Comparison of ENCODE assay signal across 29 mouse cellular contexts in the genomic region with DNA sequence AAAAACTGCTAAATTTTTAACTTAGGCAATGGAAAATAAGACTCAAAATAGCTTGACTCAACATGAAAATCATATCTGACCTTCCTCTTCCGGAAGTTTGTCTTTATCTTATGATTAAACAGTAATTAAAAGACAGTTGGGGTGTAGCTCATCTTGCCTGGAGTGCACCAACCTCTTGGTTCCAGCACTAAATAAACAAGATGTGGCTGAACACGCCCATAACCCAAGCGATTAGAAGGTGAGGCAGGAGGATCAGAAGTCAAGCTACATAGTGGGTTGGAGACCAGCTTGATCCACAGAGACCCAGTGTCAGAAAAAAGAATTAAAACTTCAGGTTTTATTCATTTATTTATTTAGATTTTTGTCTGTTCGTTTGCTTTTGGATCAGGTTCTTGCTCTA. TPM values are rescaled to one million over a fixed set of nuclear protein-coding genes. Genes with fewer than 3 reads are reported as not detected.
A peak's percentile ranks its signal among the peaks of the same experiment; 100 is the strongest.
DNase-seq lines count a peak whose midpoint lies in the region; ATAC-seq and TF ChIP-seq lines count a peak whose summit lies in the region.
"Had no signal": no experiment of that assay in that cellular context is flagged by ENCODE, and none has a peak within 500 bp of the region (broad histone marks: within the 10 kb centered on the region; RNA-seq: fewer than 3 reads in every experiment).

No protein-coding gene starts in this region.

- H3K4me3 ChIP-seq in MEL (ENCODE audit: control insufficient read depth in 1 of 2, insufficient read depth in 1 of 2, low read depth in 2 of 2, low read length in 2 of 2) = peak overlapping the region in 1 of 2 experiments; percentile 24; a peak in 1 of 4 replicates
- no peak overlapping the region for H3K4me3 ChIP-seq in liver, embryonic 15.5 days (replicated peaks)
- H3K4me3 ChIP-seq in midbrain, embryonic 15.5 days = no peak overlapping the region
- H3K4me3 ChIP-seq: embryonic facial prominence, embryonic 15.5 days; forebrain, embryonic 10.5 days; heart, embryonic 15.5 days; hindbrain, embryonic 15.5 days; limb, embryonic 15.5 days; midbrain, embryonic 13.5 days; neural tube, embryonic 12.5 days had no signal

- no peak for TF ChIP-seq CTCF in MEL (IDR thresholded peaks at IDR 0.05 in 2 of 3, conservative IDR thresholded peaks at IDR 0.05 in 1 of 3; ENCODE audit: control insufficient read depth in 1 of 3, insufficient read depth in 1 of 3, low read depth in 2 of 3, low read length in 3 of 3, poor library complexity in 1 of 3, severe bottlenecking in 1 of 3)

- H3K4me2 ChIP-seq in liver, embryonic 15.5 days = no peak overlapping the region
- no peak overlapping the region for H3K4me2 ChIP-seq in midbrain, embryonic 15.5 days
- H3K4me2 ChIP-seq: embryonic facial prominence, embryonic 15.5 days; heart, embryonic 15.5 days; hindbrain, embryonic 15.5 days; limb, embryonic 15.5 days; midbrain, embryonic 13.5 days; neural tube, embryonic 12.5 days had no signal

- H3K79me2 ChIP-seq in MEL (ENCODE audit: control insufficient read depth, insufficient read depth, low read length, poor library complexity) = peaks cover 28% of the 10 kb centered on the region

- no peaks in the 10 kb centered on the region for H3K27me3 ChIP-seq in MEL (ENCODE audit: control insufficient read depth in 1 of 2, insufficient read depth in 2 of 2, low read length in 2 of 2)
- no peaks in the 10 kb centered on the region for H3K27me3 ChIP-seq in liver, embryonic 15.5 days
- no peaks in the 10 kb centered on the region for H3K27me3 ChIP-seq in splenic B cell, adult 2 months (ENCODE audit: control insufficient read depth, insufficient read depth, low read length, poor library complexity, severe bottlenecking)
- no peaks in the 10 kb centered on the region for H3K27me3 ChIP-seq in midbrain, embryonic 15.5 days (replicated peaks)
- H3K27me3 ChIP-seq: embryonic facial prominence, embryonic 15.5 days; heart, embryonic 15.5 days; hindbrain, embryonic 15.5 days; limb, embryonic 15.5 days; midbrain, embryonic 13.5 days; neural tube, embryonic 12.5 days had no signal

- TF ChIP-seq EP300 in MEL (IDR thresholded peaks at IDR 0.05; ENCODE audit: low read depth in 1 of 2, low read length in 2 of 2) = no peak

- 30% methylated on average over 4 of the region's 4 CpGs for WGBS in liver, embryonic 15.5 days (ENCODE audit: insufficient replicate concordance)
- 85% methylated on average over 4 of the region's 4 CpGs for WGBS in midbrain, embryonic 15.5 days

- intact Hi-C loops in gastrocnemius, postnatal 14 days (cut with DNase I; ENCODE audit: low total_unique reads) = no loop called here

- peak; percentile 84 for ATAC-seq in erythroid progenitor cell, adult 5-6 weeks (replicated peaks; ENCODE audit: low FRiP score, poor library complexity, severe bottlenecking)
- ATAC-seq in liver, embryonic 15.5 days (ENCODE audit: insufficient read depth) = peak; percentile 49; the same call in 1 of the 2 replicates
- ATAC-seq in midbrain, embryonic 15.5 days (replicated peaks) = no peak
- ATAC-seq: intestine, embryonic 16.5 days; midbrain, embryonic 13.5 days had no signal

- TF ChIP-seq RAD21 in MEL (IDR thresholded peaks at IDR 0.05; ENCODE audit: low read depth, low read length) = no peak

- H3K27ac ChIP-seq in MEL (ENCODE audit: control insufficient read depth, low read depth, low read length) = peak overlapping the region; percentile 98
- H3K27ac ChIP-seq in liver, embryonic 15.5 days (replicated peaks) = peak overlapping the region; percentile 38; the same call in 1 of the 2 replicates
- no peak overlapping the region for H3K27ac ChIP-seq in midbrain, embryonic 15.5 days
- H3K27ac ChIP-seq: embryonic facial prominence, embryonic 15.5 days; forebrain, embryonic 10.5 days; heart, embryonic 15.5 days; hindbrain, embryonic 15.5 days; limb, embryonic 15.5 days; midbrain, embryonic 13.5 days; neural tube, embryonic 12.5 days had no signal

- peak; percentile 93 for DNase-seq in MEL (ENCODE audit: low read depth, low spot score)
- peak; percentile 32 for DNase-seq in splenic B cell, adult 2 months (ENCODE audit: low read depth, low spot score)
- no peak for DNase-seq in gastrocnemius, postnatal 14 days
- no peak for DNase-seq in right cerebral cortex, postnatal 14 days
- DNase-seq: adrenal gland, postnatal 10 days; cerebellum, adult 18-20 months; heart, postnatal 4 days; kidney, adult 9 months; kidney, postnatal 14 days; left cerebral cortex, postnatal 4 days; lung, postnatal 10 days; thymus, adult 18-20 months; thymus, postnatal 4 days had no signal

- peak overlapping the region; percentile 66; the same call in 1 of the 2 replicates for H3K9ac ChIP-seq in MEL (ENCODE audit: control insufficient read depth, low read depth, low read length, poor library complexity, severe bottlenecking)
- H3K9ac ChIP-seq in liver, embryonic 15.5 days = no peak overlapping the region
- no peak overlapping the region for H3K9ac ChIP-seq in midbrain, embryonic 15.5 days
- H3K9ac ChIP-seq: embryonic facial prominence, embryonic 15.5 days; heart, embryonic 15.5 days; hindbrain, embryonic 15.5 days; limb, embryonic 15.5 days; midbrain, embryonic 13.5 days; neural tube, embryonic 12.5 days had no signal

- no peaks in the 10 kb centered on the region for H3K9me3 ChIP-seq in MEL (replicated peaks; ENCODE audit: insufficient read depth, low read length)
- H3K9me3 ChIP-seq in liver, embryonic 15.5 days (replicated peaks) = no peaks in the 10 kb centered on the region
- H3K9me3 ChIP-seq in midbrain, embryonic 15.5 days = no peaks in the 10 kb centered on the region
- H3K9me3 ChIP-seq: embryonic facial prominence, embryonic 15.5 days; forebrain, embryonic 10.5 days; heart, embryonic 15.5 days; hindbrain, embryonic 15.5 days; limb, embryonic 15.5 days; midbrain, embryonic 13.5 days; neural tube, embryonic 12.5 days had no signal

- peak in 1 of 2 experiments; percentile 65; a peak in 1 of 4 replicates for TF ChIP-seq POLR2A in MEL (IDR thresholded peaks at IDR 0.05; ENCODE audit: control insufficient read depth in 1 of 2, insufficient read depth in 1 of 2, low read depth in 1 of 2, low read length in 2 of 2, poor library complexity in 1 of 2)

- H3K36me3 ChIP-seq in MEL (ENCODE audit: control insufficient read depth in 1 of 2, insufficient read depth in 2 of 2, low read length in 2 of 2) = peaks cover 0 to 33% of the 10 kb centered on the region in 2 experiments; a peak in 3 of 4 replicates
- no peaks in the 10 kb centered on the region for H3K36me3 ChIP-seq in liver, embryonic 15.5 days (replicated peaks)
- no peaks in the 10 kb centered on the region for H3K36me3 ChIP-seq in splenic B cell, adult 2 months (ENCODE audit: control insufficient read depth, insufficient read depth, low read length, poor library complexity, severe bottlenecking)
- H3K36me3 ChIP-seq in midbrain, embryonic 15.5 days (replicated peaks) = no peaks in the 10 kb centered on the region
- H3K36me3 ChIP-seq: embryonic facial prominence, embryonic 15.5 days; forebrain, embryonic 10.5 days; heart, embryonic 15.5 days; hindbrain, embryonic 15.5 days; limb, embryonic 15.5 days; midbrain, embryonic 13.5 days; neural tube, embryonic 12.5 days had no signal

- H3K4me1 ChIP-seq in MEL (ENCODE audit: control insufficient read depth in 1 of 2, insufficient read depth in 2 of 2, low read length in 2 of 2) = peaks cover 16 to 33% of the 10 kb centered on the region in 2 experiments
- H3K4me1 ChIP-seq in liver, embryonic 15.5 days (replicated peaks) = peaks cover 66% of the 10 kb centered on the region
- H3K4me1 ChIP-seq in midbrain, embryonic 15.5 days = 0 out of 2 replicates have a peak, but pooled peaks cover under 1% of the 10 kb centered on the region
- H3K4me1 ChIP-seq: embryonic facial prominence, embryonic 15.5 days; hindbrain, embryonic 15.5 days had no signal

RNA-seq across cellular contexts. Expression of a gene that starts 3.4 kb away (rescaled TPM):
- 57.1 and 89.3 TPM in 2 replicates for total RNA-seq in MEL (2012; rRNA removed)
- 10 to 100 TPM in 1 of 2 experiments, not detected in 1; 50.4 TPM for polyA plus RNA-seq in MEL (2012; ENCODE audit: insufficient read depth in 1 of 2, insufficient read length in 2 of 2, low read depth in 1 of 2, low replicate concordance in 2 of 2, missing spikeins in 1 of 2)
- 3.6 and 9.2 TPM in 2 replicates for total RNA-seq in erythroid progenitor cell, adult 5-6 weeks (2015; ENCODE audit: low replicate concordance)
- total RNA-seq in erythroid progenitor cell, adult 5-6 weeks (2017; ENCODE audit: low replicate concordance) = 1.2 and 6.0 TPM in 2 replicates
- 0.24 and 0.33 TPM in 2 replicates for polyA plus RNA-seq in liver, embryonic 15.5 days (2015; fragmentation: Nextera tagmentation; extraction: Ambion mirVana)
- not detected for total RNA-seq in gastrocnemius, postnatal 14 days (2021)
- not detected in 2 replicates for polyA plus RNA-seq in midbrain, embryonic 15.5 days (2015; fragmentation: Nextera tagmentation; extraction: Ambion mirVana)
- total RNA-seq: ES-E14; heart, adult 8-10 months; heart, postnatal 4 days; layer of hippocampus, adult 18-20 months; layer of hippocampus, postnatal 14 days; left cerebral cortex, adult 8-10 months; left cerebral cortex, postnatal 4 days had no signal
- polyA plus RNA-seq: embryonic facial prominence, embryonic 15.5 days; forebrain, embryonic 10.5 days; heart, embryonic 15.5 days; hindbrain, embryonic 15.5 days; limb, embryonic 15.5 days; midbrain, embryonic 13.5 days; neural tube, embryonic 12.5 days had no signal

RNA-seq across cellular contexts. Expression of a gene that starts 7.5 kb away (rescaled TPM):
- total RNA-seq in MEL (2012; rRNA removed) = 51.1 and 54.9 TPM in 2 replicates
- polyA plus RNA-seq in MEL (2012; ENCODE audit: insufficient read depth in 1 of 2, insufficient read length in 2 of 2, low read depth in 1 of 2, low replicate concordance in 2 of 2, missing spikeins in 1 of 2) = 100 to 1,000 TPM in 1 of 2 experiments, 10 to 100 TPM in 1; 79.4 to 101 TPM
- total RNA-seq in erythroid progenitor cell, adult 5-6 weeks (2015; ENCODE audit: low replicate concordance) = 18.0 and 25.9 TPM in 2 replicates
- 10.5 and 12.7 TPM in 2 replicates for total RNA-seq in erythroid progenitor cell, adult 5-6 weeks (2017; ENCODE audit: low replicate concordance)
- polyA plus RNA-seq in liver, embryonic 15.5 days (2015; fragmentation: Nextera tagmentation; extraction: Ambion mirVana) = 8.2 and 9.5 TPM in 2 replicates
- under 1 TPM; 0.95 to 0.96 TPM for total RNA-seq in gastrocnemius, postnatal 14 days (2021)
- 1.9 and 2.3 TPM in 2 replicates for polyA plus RNA-seq in midbrain, embryonic 15.5 days (2015; fragmentation: Nextera tagmentation; extraction: Ambion mirVana)

RNA-seq across cellular contexts. Expression of a gene that starts 38.3 kb away (rescaled TPM):
- total RNA-seq in MEL (2012; rRNA removed) = 2.5 and 2.7 TPM in 2 replicates
- polyA plus RNA-seq in MEL (2012; ENCODE audit: insufficient read depth in 1 of 2, insufficient read length in 2 of 2, low read depth in 1 of 2, low replicate concordance in 2 of 2, missing spikeins in 1 of 2) = 1 to 10 TPM in 1 of 2 experiments, not detected in 1; 3.7 TPM
- total RNA-seq in erythroid progenitor cell, adult 5-6 weeks (2015; ENCODE audit: low replicate concordance) = not detected in 2 replicates
- total RNA-seq in erythroid progenitor cell, adult 5-6 weeks (2017; ENCODE audit: low replicate concordance) = 1.8 TPM in 1 of 2 replicates, not detected in the other
- 65.5 and 76.7 TPM in 2 replicates for polyA plus RNA-seq in liver, embryonic 15.5 days (2015; fragmentation: Nextera tagmentation; extraction: Ambion mirVana)
- 1 to 10 TPM in 1 of 2 experiments, under 1 TPM in 1; 0.97 to 1.4 TPM for total RNA-seq in gastrocnemius, postnatal 14 days (2021)
- polyA plus RNA-seq in midbrain, embryonic 15.5 days (2015; fragmentation: Nextera tagmentation; extraction: Ambion mirVana) = 0.76 and 0.83 TPM in 2 replicates
- total RNA-seq: heart, adult 8-10 months had no signal

RNA-seq across cellular contexts. Expression of a gene that starts 41.4 kb away (rescaled TPM):
- total RNA-seq in MEL (2012; rRNA removed) = 57.7 and 75.7 TPM in 2 replicates
- polyA plus RNA-seq in MEL (2012; ENCODE audit: insufficient read depth in 1 of 2, insufficient read length in 2 of 2, low read depth in 1 of 2, low replicate concordance in 2 of 2, missing spikeins in 1 of 2) = 100 to 1,000 TPM; 119 to 298 TPM
- 651 and 861 TPM in 2 replicates for total RNA-seq in erythroid progenitor cell, adult 5-6 weeks (2015; ENCODE audit: low replicate concordance)
- total RNA-seq in erythroid progenitor cell, adult 5-6 weeks (2017; ENCODE audit: low replicate concordance) = 380 and 614 TPM in 2 replicates
- polyA plus RNA-seq in liver, embryonic 15.5 days (2015; fragmentation: Nextera tagmentation; extraction: Ambion mirVana) = 108 and 111 TPM in 2 replicates
- 1 to 10 TPM; 5.1 to 6.0 TPM for total RNA-seq in gastrocnemius, postnatal 14 days (2021)
- 21.4 and 24.8 TPM in 2 replicates for polyA plus RNA-seq in midbrain, embryonic 15.5 days (2015; fragmentation: Nextera tagmentation; extraction: Ambion mirVana)

RNA-seq across cellular contexts. Expression of a gene that starts 53.9 kb away (rescaled TPM):
- 169 and 182 TPM in 2 replicates for total RNA-seq in MEL (2012; rRNA removed)
- 100 to 1,000 TPM; 135 to 184 TPM for polyA plus RNA-seq in MEL (2012; ENCODE audit: insufficient read depth in 1 of 2, insufficient read length in 2 of 2, low read depth in 1 of 2, low replicate concordance in 2 of 2, missing spikeins in 1 of 2)
- 16.2 and 30.2 TPM in 2 replicates for total RNA-seq in erythroid progenitor cell, adult 5-6 weeks (2015; ENCODE audit: low replicate concordance)
- 30.8 and 32.0 TPM in 2 replicates for total RNA-seq in erythroid progenitor cell, adult 5-6 weeks (2017; ENCODE audit: low replicate concordance)
- polyA plus RNA-seq in liver, embryonic 15.5 days (2015; fragmentation: Nextera tagmentation; extraction: Ambion mirVana) = 6.7 and 6.8 TPM in 2 replicates
- under 1 TPM; 0.24 to 0.27 TPM for total RNA-seq in gastrocnemius, postnatal 14 days (2021)
- 0.04 TPM in 1 of 2 replicates, not detected in the other for polyA plus RNA-seq in midbrain, embryonic 15.5 days (2015; fragmentation: Nextera tagmentation; extraction: Ambion mirVana)

Comparison
In these comparisons a context has a peak if more than half of its experiments do, and no peak if none do; other contexts are left out.
1. DNase-seq: peak in MEL (single experiment) and splenic B cell, adult 2 months (single experiment); none in gastrocnemius, postnatal 14 days (single experiment) and right cerebral cortex, postnatal 14 days (single experiment).
2. RNA of a gene that starts 7.5 kb away (total RNA-seq): 51.1 to 54.9 TPM in MEL and 10.5 to 25.9 TPM in erythroid progenitor cell, adult 5-6 weeks; 0.95 to 0.96 TPM in gastrocnemius, postnatal 14 days; every median in the first group is over 4 times any median in the second.